Comparison of ENCODE assay signal across 13 mouse cellular contexts in genomic region chrX:99585703-99586102, GRCm38 (mm10).
DNase-seq lines count a peak whose midpoint lies in the region; ATAC-seq and TF ChIP-seq lines count a peak whose summit lies in the region.
"Had no signal": no experiment of that assay in that cellular context is flagged by ENCODE, and none has a peak within 500 bp of the region (broad histone marks: within the 10 kb centered on the region; RNA-seq: fewer than 3 reads in every experiment).

No protein-coding gene starts in this region.

- WGBS in hindbrain, embryonic 10.5 days = 31% methylated on average over 3 of the region's 3 CpGs
- WGBS in hindbrain, embryonic 11.5 days = 37% methylated on average over 3 of the region's 3 CpGs
- 29% methylated on average over 3 of the region's 3 CpGs for WGBS in neural tube, embryonic 14.5 days
- WGBS in neural tube, embryonic 15.5 days = 28% methylated on average over 3 of the region's 3 CpGs
- WGBS in kidney, adult 2 months = 26% methylated on average over 3 of the region's 3 CpGs

- H3K4me2 ChIP-seq in hindbrain, embryonic 11.5 days (replicated peaks; ENCODE audit: low read depth, low read length) = no peak overlapping the region
- no peak overlapping the region for H3K4me2 ChIP-seq in neural tube, embryonic 14.5 days (ENCODE audit: low read depth, low read length)
- no peak overlapping the region for H3K4me2 ChIP-seq in neural tube, embryonic 15.5 days
- H3K4me2 ChIP-seq: stomach, embryonic 15.5 days had no signal

- TF ChIP-seq POLR2A in kidney, adult 2 months (IDR thresholded peaks at IDR 0.05; ENCODE audit: low read depth, low read length) = no peak

- no peak for DNase-seq in hindbrain, embryonic 10.5 days (ENCODE audit: low spot score)
- no peak for DNase-seq in hindbrain, embryonic 11.5 days (ENCODE audit: low spot score)
- DNase-seq in kidney, adult 2 months = peak; percentile 78
- DNase-seq in kidney, postnatal 36 days = peak; percentile 39 to 65
- DNase-seq in left cerebral cortex, postnatal 25 days (ENCODE audit: low spot score in 2 of 2) = no peak
- no peak for DNase-seq in thymus, postnatal 0 days (ENCODE audit: low spot score)
- DNase-seq: cerebellum, adult 9-10 months; heart, postnatal 14 days; lung, adult 2 months; thymus, postnatal 36 days had no signal

- H3K27ac ChIP-seq in hindbrain, embryonic 10.5 days = 0 out of 2 replicates have a peak overlapping the region, but pooled peaks have one; percentile 13
- no peak overlapping the region for H3K27ac ChIP-seq in hindbrain, embryonic 11.5 days (ENCODE audit: low read depth, low read length)
- no peak overlapping the region for H3K27ac ChIP-seq in neural tube, embryonic 14.5 days (ENCODE audit: low read depth, low read length)
- H3K27ac ChIP-seq in neural tube, embryonic 15.5 days (replicated peaks) = no peak overlapping the region
- peak overlapping the region; percentile 92 for H3K27ac ChIP-seq in kidney, adult 2 months (ENCODE audit: insufficient read depth, low read depth, low read length)
- H3K27ac ChIP-seq: stomach, embryonic 15.5 days had no signal

- H3K27me3 ChIP-seq in hindbrain, embryonic 10.5 days (ENCODE audit: insufficient read depth, poor library complexity, severe bottlenecking) = peaks cover 86% of the 10 kb centered on the region
- no peaks in the 10 kb centered on the region for H3K27me3 ChIP-seq in hindbrain, embryonic 11.5 days (ENCODE audit: control insufficient read depth, insufficient read depth, low read length)
- no peaks in the 10 kb centered on the region for H3K27me3 ChIP-seq in neural tube, embryonic 14.5 days (ENCODE audit: control insufficient read depth, insufficient read depth, low read length)
- H3K27me3 ChIP-seq in neural tube, embryonic 15.5 days (replicated peaks) = peaks cover 31% of the 10 kb centered on the region; the same call in 1 of the 2 replicates
- no peaks in the 10 kb centered on the region for H3K27me3 ChIP-seq in kidney, adult 2 months (replicated peaks; ENCODE audit: control insufficient read depth, insufficient read depth, low read length)

- H3K36me3 ChIP-seq in hindbrain, embryonic 10.5 days = no peaks in the 10 kb centered on the region
- H3K36me3 ChIP-seq in hindbrain, embryonic 11.5 days (ENCODE audit: control insufficient read depth, insufficient read depth, low read length) = no peaks in the 10 kb centered on the region
- no peaks in the 10 kb centered on the region for H3K36me3 ChIP-seq in neural tube, embryonic 14.5 days (ENCODE audit: control insufficient read depth, insufficient read depth, low read length)
- no peaks in the 10 kb centered on the region for H3K36me3 ChIP-seq in neural tube, embryonic 15.5 days
- no peaks in the 10 kb centered on the region for H3K36me3 ChIP-seq in kidney, adult 2 months (ENCODE audit: control insufficient read depth, insufficient read depth, low read length)
- H3K36me3 ChIP-seq: stomach, embryonic 15.5 days had no signal

- ATAC-seq in hindbrain, embryonic 11.5 days (ENCODE audit: low FRiP score) = no peak
- ATAC-seq in neural tube, embryonic 14.5 days (ENCODE audit: low read depth) = 0 out of 2 replicates have a peak, but pooled peaks have one; percentile 15
- no peak for ATAC-seq in neural tube, embryonic 15.5 days (ENCODE audit: low FRiP score)

- peaks cover 11% of the 10 kb centered on the region; the same call in 1 of the 2 replicates for H3K4me1 ChIP-seq in hindbrain, embryonic 10.5 days (replicated peaks)
- H3K4me1 ChIP-seq in hindbrain, embryonic 11.5 days (replicated peaks; ENCODE audit: control insufficient read depth, insufficient read depth, low read length) = no peaks in the 10 kb centered on the region
- no peaks in the 10 kb centered on the region for H3K4me1 ChIP-seq in neural tube, embryonic 14.5 days (ENCODE audit: control insufficient read depth, insufficient read depth, low read length)
- no peaks in the 10 kb centered on the region for H3K4me1 ChIP-seq in neural tube, embryonic 15.5 days
- peaks cover 12% of the 10 kb centered on the region; the same call in 1 of the 2 replicates for H3K4me1 ChIP-seq in kidney, adult 2 months (ENCODE audit: control insufficient read depth, insufficient read depth, low read length)
- H3K4me1 ChIP-seq: stomach, embryonic 15.5 days had no signal

- intact Hi-C loops in left cerebral cortex, postnatal 25 days (cut with DNase I) = no loop called here

- no peak overlapping the region for H3K4me3 ChIP-seq in hindbrain, embryonic 10.5 days
- no peak overlapping the region for H3K4me3 ChIP-seq in hindbrain, embryonic 11.5 days (ENCODE audit: low read depth, low read length)
- no peak overlapping the region for H3K4me3 ChIP-seq in neural tube, embryonic 14.5 days (ENCODE audit: low read depth, low read length)
- no peak overlapping the region for H3K4me3 ChIP-seq in neural tube, embryonic 15.5 days (replicated peaks)
- no peak overlapping the region for H3K4me3 ChIP-seq in kidney, adult 2 months (ENCODE audit: insufficient read depth, low read depth, low read length)
- H3K4me3 ChIP-seq: stomach, embryonic 15.5 days had no signal

- TF ChIP-seq CTCF in kidney, adult 2 months (conservative IDR thresholded peaks at IDR 0.05; ENCODE audit: insufficient read depth, insufficient read length, low read depth, low read length) = no peak

- no peak overlapping the region for H3K9ac ChIP-seq in hindbrain, embryonic 11.5 days (ENCODE audit: low read depth, low read length)
- H3K9ac ChIP-seq in neural tube, embryonic 14.5 days (replicated peaks; ENCODE audit: low read depth, low read length) = no peak overlapping the region
- no peak overlapping the region for H3K9ac ChIP-seq in neural tube, embryonic 15.5 days (replicated peaks)
- H3K9ac ChIP-seq: stomach, embryonic 15.5 days had no signal

- no peaks in the 10 kb centered on the region for H3K9me3 ChIP-seq in hindbrain, embryonic 10.5 days
- no peaks in the 10 kb centered on the region for H3K9me3 ChIP-seq in hindbrain, embryonic 11.5 days (ENCODE audit: control insufficient read depth, low read length)
- H3K9me3 ChIP-seq in neural tube, embryonic 14.5 days (ENCODE audit: control insufficient read depth, low read length) = no peaks in the 10 kb centered on the region
- H3K9me3 ChIP-seq in neural tube, embryonic 15.5 days (replicated peaks) = no peaks in the 10 kb centered on the region
- H3K9me3 ChIP-seq: stomach, embryonic 15.5 days had no signal

Comparison
In these comparisons a context has a peak if more than half of its experiments do, and no peak if none do; other contexts are left out.
1. H3K27ac ChIP-seq: peak in hindbrain, embryonic 10.5 days (single experiment) and kidney, adult 2 months (single experiment); none in hindbrain, embryonic 11.5 days (single experiment), neural tube, embryonic 14.5 days (single experiment) and neural tube, embryonic 15.5 days (single experiment).
2. DNase-seq: peak in kidney, adult 2 months (single experiment) and kidney, postnatal 36 days (2 of 2); none in hindbrain, embryonic 10.5 days (single experiment), hindbrain, embryonic 11.5 days (single experiment), left cerebral cortex, postnatal 25 days (0 of 2) and thymus, postnatal 0 days (single experiment).